Mouse (Mus musculus): ENCODE measurements at regions not wholly inside any gene's neighbourhood (a gene's known extent, or its start where the extent isn't known, plus 50 kb on each side); places are given as distances from the start of the nearest gene placed in this dataset.
A peak's percentile ranks its signal among the peaks of the same experiment; 100 is the strongest.
"Not testable (repeated sequence)": the region's sequence is repeated elsewhere in the genome, so short reads cannot be mapped to it uniquely, and the experiment has no call there.

- no peak for DNase-seq (ENCODE audit: extremely low spot score in 1 of 2, low spot score in 1 of 2)
Observed at GRCm38 (mm10) chr19:35639945-35640344, 417.4 kb downstream of the Htr7 start.

GRCm38 (mm10) chr19:35621771-35622170, 435.5 kb downstream of the Htr7 start:
- DNase-seq (ENCODE audit: extremely low spot score in 1 of 2, low spot score in 1 of 2) = peak in 1 of 2 experiments; percentile 25

- DNase-seq (ENCODE audit: extremely low spot score in 1 of 2, low spot score in 1 of 2) = no peak
Observed at GRCm38 (mm10) chr19:35595384-35595783, 461.9 kb downstream of the Htr7 start.

- peak; percentile 16 to 40 for DNase-seq (ENCODE audit: extremely low spot score in 1 of 2, low spot score in 1 of 2)
Observed at GRCm38 (mm10) chr19:35575979-35576378, 481.3 kb downstream of the Htr7 start.

GRCm38 (mm10) chr19:35549381-35549780, 507.9 kb downstream of the Htr7 start:
- DNase-seq (ENCODE audit: extremely low spot score in 1 of 2, low spot score in 1 of 2) = no peak

GRCm38 (mm10) chr19:35536816-35537215, 520.5 kb downstream of the Htr7 start:
- no peak for DNase-seq (ENCODE audit: extremely low spot score in 1 of 2, low spot score in 1 of 2)

GRCm38 (mm10) chr19:35529276-35529675, 528.0 kb downstream of the Htr7 start:
- DNase-seq (ENCODE audit: extremely low spot score in 1 of 2, low spot score in 1 of 2) = peak in 1 of 2 experiments; percentile 10

- DNase-seq (ENCODE audit: extremely low spot score in 1 of 2, low spot score in 1 of 2) = no peak
Observed at GRCm38 (mm10) chr19:35493721-35494120, 563.6 kb downstream of the Htr7 start.

- DNase-seq (ENCODE audit: extremely low spot score in 1 of 2, low spot score in 1 of 2) = no peak
Observed at GRCm38 (mm10) chr19:35491354-35491753, 566.0 kb downstream of the Htr7 start.

GRCm38 (mm10) chr19:35485616-35486015, 563.5 kb downstream of the Kif20b start:
- DNase-seq (ENCODE audit: extremely low spot score in 1 of 2, low spot score in 1 of 2) = not testable (repeated sequence)

- DNase-seq (ENCODE audit: extremely low spot score in 1 of 2, low spot score in 1 of 2) = no peak
Observed at GRCm38 (mm10) chr19:35482469-35482868, 560.3 kb downstream of the Kif20b start.

- DNase-seq (ENCODE audit: extremely low spot score in 1 of 2, low spot score in 1 of 2) = no peak
Observed at GRCm38 (mm10) chr19:35453942-35454341, 531.8 kb downstream of the Kif20b start.

GRCm38 (mm10) chr19:35442466-35442865, 520.3 kb downstream of the Kif20b start:
- peak in 1 of 2 experiments; percentile 42 for DNase-seq (ENCODE audit: extremely low spot score in 1 of 2, low spot score in 1 of 2)

GRCm38 (mm10) chr19:35438074-35438473, 515.9 kb downstream of the Kif20b start:
- no peak for DNase-seq (ENCODE audit: extremely low spot score in 1 of 2, low spot score in 1 of 2)

Measured in frontal cortex, adult 2 months (tissue).